Mouse (Mus musculus) spleen, adult 2 months (tissue): ENCODE results near the gene Smad5. TPM values are rescaled to one million over a fixed set of nuclear protein-coding genes. Genes with fewer than 3 reads are reported as not detected.

Experiments used
- DNase-seq, 2 experiments: peaks; one replicate each; pipeline versions ENCODE4 v3.0.0 to v3.0.0-alpha.2; 2012 to 2021; ENCODE audit warnings: low spot score in 2 of 2, low read depth in 1 of 2
- H3K27ac ChIP-seq: fragments of 200-500 bp; 2 replicates; pipeline ENCODE4 v1.5.1; 2012; ENCODE audit warnings: low read length, inconsistent platforms; ENCODE audit not compliant: insufficient read depth
- H3K27me3 ChIP-seq: fragments of 200-500 bp; 2 replicates; pipeline ENCODE4 v1.6.1; 2012; ENCODE audit warnings: mild to moderate bottlenecking, moderate library complexity, low read length, inconsistent platforms; ENCODE audit not compliant: control insufficient read depth, insufficient read depth
- H3K36me3 ChIP-seq: fragments of 200-500 bp; 2 replicates; pipeline ENCODE4 v1.6.1; 2012; ENCODE audit warnings: mild to moderate bottlenecking, low read length, inconsistent platforms; ENCODE audit not compliant: control insufficient read depth, insufficient read depth
- H3K4me1 ChIP-seq: fragments of 200-500 bp; 2 replicates; pipeline ENCODE4 v1.6.1; 2011; ENCODE audit warnings: inconsistent platforms; ENCODE audit not compliant: control insufficient read depth, insufficient read depth, insufficient read length
- H3K4me3 ChIP-seq: fragments of 200-500 bp; 2 replicates; pipeline ENCODE4 v1.5.1; 2011; ENCODE audit warnings: mild to moderate bottlenecking, inconsistent platforms; ENCODE audit not compliant: insufficient read depth, insufficient read length; ENCODE audit errors: extremely low read depth
- CTCF ChIP-seq: fragments of 200-500 bp; IDR thresholded peaks from 2 replicates; pipeline ENCODE4 v1.5.1; 2011; ENCODE audit warnings: mild to moderate bottlenecking, inconsistent platforms; ENCODE audit not compliant: insufficient read depth, insufficient read length, insufficient replicate concordance; ENCODE audit errors: extremely low read depth
- POLR2A ChIP-seq: fragments of 200-500 bp; IDR thresholded peaks from 2 replicates; pipeline ENCODE4 v1.6.1; 2011; ENCODE audit warnings: low read depth, low read length, inconsistent platforms
- WGBS: fragments of 180-500 bp; shearing (Covaris S2); methylation state at CpG from one replicate; pipeline ENCODE4 v1.1.7; 2018; 5-methylcytosine and 5-hydroxymethylcytosine counted together
- polyA plus RNA-seq: library from polyadenylated mRNA; depleted of rRNA; stranded (reverse); fragments of >200 nt; gene quantifications from 2 replicates; pipeline ENCODE4 v1.2.3, GENCODE M21; 2012

Gene Smad5
- polyA plus RNA-seq, 1 experiment = 12.0 TPM

GRCm38 (mm10) chr13:56765284-56766032 lies 62.6 kb downstream of the Smad5 start:
- Histone ChIP-seq H3K27me3 (no peaks in the 10 kb centered on the region), H3K4me1 (no peaks in the 10 kb centered on the region), H3K36me3 (no peaks in the 10 kb centered on the region), H3K27ac (no peak overlapping the region), H3K4me3 (no peak overlapping the region)
- 30% methylated on average over 25 of the region's 25 CpGs for WGBS
- DNase-seq = no peak
- TF ChIP-seq POLR2A (no peak), CTCF (no peak)

- H3K27me3 ChIP-seq = no peaks in the 10 kb centered on the region
- no peak overlapping the region for H3K27ac ChIP-seq
- H3K36me3 ChIP-seq = no peaks in the 10 kb centered on the region
- TF ChIP-seq CTCF = no peak
- TF ChIP-seq POLR2A = no peak
- H3K4me3 ChIP-seq = no peak overlapping the region
- no peaks in the 10 kb centered on the region for H3K4me1 ChIP-seq
- WGBS = 75% methylated on average over 5 of the region's 5 CpGs
- DNase-seq = no peak
These were observed 63.4 kb downstream of the Smad5 start for GRCm38 (mm10) chr13:56766211-56766610.

- Histone ChIP-seq H3K27me3 (no peaks in the 10 kb centered on the region), H3K4me1 (no peaks in the 10 kb centered on the region), H3K27ac (no peak overlapping the region), H3K36me3 (no peaks in the 10 kb centered on the region), H3K4me3 (no peak overlapping the region)
- DNase-seq = no peak
- TF ChIP-seq POLR2A = no peak
- TF ChIP-seq CTCF = no peak
- WGBS = 76% methylated on average over 4 of the region's 4 CpGs
These were observed 66.6 kb downstream of the Smad5 start for GRCm38 (mm10) chr13:56769431-56769830.

GRCm38 (mm10) chr13:56770136-56770578 lies 67.3 kb downstream of the Smad5 start:
- H3K27ac ChIP-seq = no peak overlapping the region
- no peak for DNase-seq
- H3K4me1 ChIP-seq = peaks cover 1% of the 10 kb centered on the region; the same call in 1 of the 2 replicates
- TF ChIP-seq POLR2A (no peak), CTCF (no peak)
- no peaks in the 10 kb centered on the region for H3K27me3 ChIP-seq
- 75% methylated on average over 1 of the region's 1 CpGs for WGBS
- no peaks in the 10 kb centered on the region for H3K36me3 ChIP-seq
- H3K4me3 ChIP-seq = no peak overlapping the region

- no peak overlapping the region for H3K27ac ChIP-seq
- WGBS = 67% methylated on average over 5 of the region's 5 CpGs
- H3K27me3 ChIP-seq = no peaks in the 10 kb centered on the region
- no peaks in the 10 kb centered on the region for H3K36me3 ChIP-seq
- no peak overlapping the region for H3K4me3 ChIP-seq
- no peak for DNase-seq
- H3K4me1 ChIP-seq = peaks cover 2% of the 10 kb centered on the region; the same call in 1 of the 2 replicates
- no peak for TF ChIP-seq CTCF
- TF ChIP-seq POLR2A = no peak
These were observed 68.0 kb downstream of the Smad5 start for GRCm38 (mm10) chr13:56770786-56771185.

- Histone ChIP-seq H3K4me1 (peaks cover 2% of the 10 kb centered on the region; the same call in 1 of the 2 replicates), H3K36me3 (no peaks in the 10 kb centered on the region), H3K4me3 (no peak overlapping the region), H3K27me3 (no peaks in the 10 kb centered on the region), H3K27ac (no peak overlapping the region)
- 33% methylated on average over 3 of the region's 3 CpGs for WGBS
- TF ChIP-seq POLR2A = no peak
- DNase-seq = no peak
These were observed 69.8 kb downstream of the Smad5 start for GRCm38 (mm10) chr13:56772592-56772991.

- Histone ChIP-seq H3K4me1 (peaks cover 2% of the 10 kb centered on the region; the same call in 1 of the 2 replicates), H3K27ac (no peak overlapping the region), H3K36me3 (no peaks in the 10 kb centered on the region), H3K27me3 (no peaks in the 10 kb centered on the region), H3K4me3 (no peak overlapping the region)
- TF ChIP-seq CTCF (no peak), POLR2A (no peak)
- WGBS = 82% methylated on average over 14 of the region's 14 CpGs
- DNase-seq = no peak
These were observed 70.6 kb downstream of the Smad5 start for GRCm38 (mm10) chr13:56773262-56773870.
